Mouse (Mus musculus): ENCODE measurements at regions not wholly inside any gene's neighbourhood (a gene's known extent, or its start where the extent isn't known, plus 50 kb on each side); places are given as distances from the start of the nearest gene placed in this dataset.
"Not testable (repeated sequence)": the region's sequence is repeated elsewhere in the genome, so short reads cannot be mapped to it uniquely, and the experiment has no call there.

- no peak for DNase-seq (ENCODE audit: low read depth, low spot score)
- Histone ChIP-seq H3K27me3 (ENCODE audit: control insufficient read depth, insufficient read depth, low read length, poor library complexity, severe bottlenecking) (no peaks in the 10 kb centered on the region), H3K36me3 (ENCODE audit: control insufficient read depth, insufficient read depth, low read length, poor library complexity, severe bottlenecking) (no peaks in the 10 kb centered on the region)
Observed at GRCm38 (mm10) chr6:7378651-7379050, 176.0 kb upstream of the Tac1 start.

- no peaks in the 10 kb centered on the region for H3K27me3 ChIP-seq (ENCODE audit: control insufficient read depth, insufficient read depth, low read length, poor library complexity, severe bottlenecking)
- no peaks in the 10 kb centered on the region for H3K36me3 ChIP-seq (ENCODE audit: control insufficient read depth, insufficient read depth, low read length, poor library complexity, severe bottlenecking)
- no peak for DNase-seq (ENCODE audit: low read depth, low spot score)
Observed at GRCm38 (mm10) chr6:7424731-7425130, 129.9 kb upstream of the Tac1 start.

- DNase-seq (ENCODE audit: low read depth, low spot score): no peak
- Histone ChIP-seq H3K36me3 (ENCODE audit: control insufficient read depth, insufficient read depth, low read length, poor library complexity, severe bottlenecking) (no peaks in the 10 kb centered on the region), H3K27me3 (ENCODE audit: control insufficient read depth, insufficient read depth, low read length, poor library complexity, severe bottlenecking) (no peaks in the 10 kb centered on the region)
Observed at GRCm38 (mm10) chr6:7441725-7442124, 113.0 kb upstream of the Tac1 start.

DNA sequence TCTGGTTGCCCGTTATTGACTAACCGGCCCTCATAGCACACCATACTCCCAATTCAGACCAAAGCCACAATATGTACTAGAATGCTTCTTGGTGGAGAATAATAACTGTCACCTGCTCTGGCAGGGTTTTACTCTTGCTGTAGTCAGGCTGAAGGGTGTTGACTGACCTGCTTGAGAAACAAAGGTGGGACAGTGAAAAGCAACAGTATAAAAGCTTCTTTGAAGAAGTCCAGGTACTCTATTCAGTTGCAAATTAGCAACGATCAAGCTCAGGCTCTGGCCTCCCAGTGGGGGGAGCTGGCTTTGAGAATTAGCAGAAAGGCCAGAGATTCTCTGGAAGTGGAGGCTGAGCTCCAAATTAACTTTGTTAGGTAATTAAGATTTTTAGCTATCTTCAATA, 112.4 kb upstream of the Tac1 start:
- not testable (repeated sequence) for DNase-seq (ENCODE audit: low read depth, low spot score); H3K36me3 ChIP-seq (ENCODE audit: control insufficient read depth, insufficient read depth, low read length, poor library complexity, severe bottlenecking); H3K27me3 ChIP-seq (ENCODE audit: control insufficient read depth, insufficient read depth, low read length, poor library complexity, severe bottlenecking)

DNA sequence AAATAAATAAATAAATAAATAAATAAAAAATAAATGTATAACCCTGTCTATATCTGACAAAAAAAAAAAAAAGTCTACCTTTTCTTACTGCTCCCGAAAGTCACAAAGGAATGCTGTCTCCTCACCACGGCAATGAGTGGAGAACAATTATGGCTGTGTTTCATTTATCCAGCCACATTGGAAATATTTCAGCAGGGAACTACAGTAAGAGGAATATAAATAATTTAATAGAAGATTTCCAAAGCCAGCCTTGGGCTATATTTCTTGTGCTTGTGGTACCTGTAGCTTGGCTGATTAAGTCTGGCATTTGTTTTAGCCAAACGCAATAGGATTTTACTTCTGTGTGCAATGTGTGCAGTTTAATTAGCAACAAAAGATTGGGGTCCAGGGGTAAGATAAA, 98.8 kb upstream of the Tac1 start:
- DNase-seq (ENCODE audit: low read depth, low spot score): no peak
- Histone ChIP-seq H3K36me3 (ENCODE audit: control insufficient read depth, insufficient read depth, low read length, poor library complexity, severe bottlenecking) (no peaks in the 10 kb centered on the region), H3K27me3 (ENCODE audit: control insufficient read depth, insufficient read depth, low read length, poor library complexity, severe bottlenecking) (no peaks in the 10 kb centered on the region)

GRCm38 (mm10) chr6:7463896-7464295, 90.8 kb upstream of the Tac1 start:
- no peaks in the 10 kb centered on the region for H3K27me3 ChIP-seq (ENCODE audit: control insufficient read depth, insufficient read depth, low read length, poor library complexity, severe bottlenecking)
- no peak for DNase-seq (ENCODE audit: low read depth, low spot score)
- H3K36me3 ChIP-seq (ENCODE audit: control insufficient read depth, insufficient read depth, low read length, poor library complexity, severe bottlenecking): no peaks in the 10 kb centered on the region

- Histone ChIP-seq H3K27me3 (ENCODE audit: control insufficient read depth, insufficient read depth, low read length, poor library complexity, severe bottlenecking) (no peaks in the 10 kb centered on the region), H3K36me3 (ENCODE audit: control insufficient read depth, insufficient read depth, low read length, poor library complexity, severe bottlenecking) (no peaks in the 10 kb centered on the region)
- DNase-seq (ENCODE audit: low read depth, low spot score): no peak
Observed at GRCm38 (mm10) chr6:7464346-7464745, 90.3 kb upstream of the Tac1 start.

- Histone ChIP-seq H3K27me3 (ENCODE audit: control insufficient read depth, insufficient read depth, low read length, poor library complexity, severe bottlenecking) (no peaks in the 10 kb centered on the region), H3K36me3 (ENCODE audit: control insufficient read depth, insufficient read depth, low read length, poor library complexity, severe bottlenecking) (no peaks in the 10 kb centered on the region)
- no peak for DNase-seq (ENCODE audit: low read depth, low spot score)
Observed at GRCm38 (mm10) chr6:7472366-7473026, 82.2 kb upstream of the Tac1 start.

GRCm38 (mm10) chr6:7473730-7474129, 80.9 kb upstream of the Tac1 start:
- Histone ChIP-seq H3K36me3 (ENCODE audit: control insufficient read depth, insufficient read depth, low read length, poor library complexity, severe bottlenecking) (no peaks in the 10 kb centered on the region), H3K27me3 (ENCODE audit: control insufficient read depth, insufficient read depth, low read length, poor library complexity, severe bottlenecking) (no peaks in the 10 kb centered on the region)
- no peak for DNase-seq (ENCODE audit: low read depth, low spot score)

GRCm38 (mm10) chr6:7476907-7477306, 77.8 kb upstream of the Tac1 start:
- no peaks in the 10 kb centered on the region for H3K27me3 ChIP-seq (ENCODE audit: control insufficient read depth, insufficient read depth, low read length, poor library complexity, severe bottlenecking)
- DNase-seq (ENCODE audit: low read depth, low spot score): no peak
- H3K36me3 ChIP-seq (ENCODE audit: control insufficient read depth, insufficient read depth, low read length, poor library complexity, severe bottlenecking): no peaks in the 10 kb centered on the region

GRCm38 (mm10) chr6:7494299-7494698, 60.4 kb upstream of the Tac1 start:
- Histone ChIP-seq H3K36me3 (ENCODE audit: control insufficient read depth, insufficient read depth, low read length, poor library complexity, severe bottlenecking) (no peaks in the 10 kb centered on the region), H3K27me3 (ENCODE audit: control insufficient read depth, insufficient read depth, low read length, poor library complexity, severe bottlenecking) (no peaks in the 10 kb centered on the region)
- no peak for DNase-seq (ENCODE audit: low read depth, low spot score)

- no peak for DNase-seq (ENCODE audit: low read depth, low spot score)
- no peaks in the 10 kb centered on the region for H3K27me3 ChIP-seq (ENCODE audit: control insufficient read depth, insufficient read depth, low read length, poor library complexity, severe bottlenecking)
- no peaks in the 10 kb centered on the region for H3K36me3 ChIP-seq (ENCODE audit: control insufficient read depth, insufficient read depth, low read length, poor library complexity, severe bottlenecking)
Observed at GRCm38 (mm10) chr6:7496766-7497165, 57.9 kb upstream of the Tac1 start.
